Comparison of ENCODE assay signal across 8 mouse cellular contexts in the genomic region with DNA sequence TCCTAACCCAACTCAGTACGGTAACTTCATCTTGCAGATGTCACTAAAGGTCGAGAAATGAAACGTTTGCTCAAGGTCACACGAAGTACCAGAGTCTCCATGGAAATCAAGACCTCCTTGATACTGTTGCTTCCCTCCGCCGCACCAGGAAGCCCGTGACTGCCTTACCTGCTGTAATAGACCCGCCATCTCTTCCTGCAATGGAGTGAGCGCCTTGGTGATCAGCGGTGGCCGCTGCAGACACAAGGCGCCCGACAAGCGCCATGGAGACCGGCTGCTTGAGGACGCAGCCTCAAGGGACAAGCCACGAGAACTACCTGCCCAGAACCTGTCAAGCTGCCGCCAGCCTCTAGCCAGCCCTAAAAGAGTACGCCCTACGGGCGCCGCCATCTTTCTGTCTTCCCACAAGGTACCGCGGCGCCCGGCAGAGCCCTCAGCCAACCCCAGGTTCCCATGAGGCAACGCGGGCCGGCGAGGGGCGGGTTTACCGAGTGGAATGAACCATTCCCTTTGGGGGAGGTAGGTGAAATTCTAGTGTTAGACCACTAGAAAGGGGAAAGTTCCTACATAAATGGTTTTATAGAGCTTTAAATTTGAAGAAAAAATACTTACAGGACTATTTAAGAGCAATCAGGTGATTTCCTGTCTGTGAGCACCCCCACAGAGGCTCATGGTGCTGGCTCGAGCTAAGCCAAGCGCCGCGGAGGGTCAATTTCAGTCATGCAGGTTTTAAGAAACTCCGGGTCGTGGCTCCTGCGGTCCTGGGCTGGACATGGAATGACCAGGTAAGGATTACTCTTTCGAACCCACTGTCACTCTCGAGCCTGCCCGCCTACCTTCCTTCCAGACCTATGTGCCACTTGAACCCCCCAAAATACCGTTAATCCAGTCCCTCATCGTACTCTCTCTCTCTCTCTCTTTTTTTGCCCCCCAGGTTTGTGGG. TPM values are rescaled to one million over a fixed set of nuclear protein-coding genes. Genes with fewer than 3 reads are reported as not detected.
DNase-seq lines count a peak whose midpoint lies in the region; ATAC-seq lines count a peak whose summit lies in the region.

Gene Mrps11 (plus strand): TSS at position 481 of the 943 bp plus-strand sequence.
Gene Mrpl46 (minus strand): TSS at position 893 of the 943 bp plus-strand sequence.

- peaks cover 50% of the 10 kb centered on the region for H3K36me3 ChIP-seq in heart, embryonic 14.5 days (ENCODE audit: control insufficient read depth, insufficient read depth, low read length)
- H3K36me3 ChIP-seq in liver, embryonic 13.5 days: peaks cover 56% of the 10 kb centered on the region
- H3K36me3 ChIP-seq in stomach, embryonic 16.5 days (ENCODE audit: control insufficient read depth, insufficient read depth, low read length): no peaks in the 10 kb centered on the region; the same call in 1 of the 2 replicates

- peak within 1 kb of the TSS; percentile 95 for H3K9ac ChIP-seq in heart, embryonic 14.5 days (ENCODE audit: low read length)
- peak within 1 kb of the TSS; percentile 92 for H3K9ac ChIP-seq in liver, embryonic 13.5 days
- peak within 1 kb of the TSS; percentile 92 for H3K9ac ChIP-seq in stomach, embryonic 16.5 days (ENCODE audit: low read length)

- H3K27ac ChIP-seq in brown adipose tissue, adult 24 weeks (replicated peaks; ENCODE audit: low read depth, low read length): peak within 1 kb of the TSS; percentile 55
- peak within 1 kb of the TSS; percentile 23 to 45 for H3K27ac ChIP-seq in heart, embryonic 14.5 days (replicated peaks in 1 of 2; ENCODE audit: control insufficient read depth in 1 of 2, insufficient read depth in 1 of 2, low read depth in 2 of 2, low read length in 2 of 2)
- H3K27ac ChIP-seq in liver, embryonic 13.5 days: peak within 1 kb of the TSS; percentile 45
- H3K27ac ChIP-seq in stomach, embryonic 16.5 days (ENCODE audit: low read length): peak within 1 kb of the TSS; percentile 29; the same call in 1 of the 2 replicates

- H3K4me1 ChIP-seq in brown adipose tissue, adult 24 weeks (ENCODE audit: control insufficient read depth, insufficient read depth, insufficient read length, low read length): peaks cover 2% of the 10 kb centered on the region; the same call in 1 of the 2 replicates
- H3K4me1 ChIP-seq in heart, embryonic 14.5 days (ENCODE audit: control insufficient read depth in 2 of 2, insufficient read depth in 2 of 2, low read length in 2 of 2): peaks cover 0 to 16% of the 10 kb centered on the region in 2 experiments; a peak in 2 of 4 replicates
- H3K4me1 ChIP-seq in liver, embryonic 13.5 days (replicated peaks): peaks cover 38% of the 10 kb centered on the region
- H3K4me1 ChIP-seq in stomach, embryonic 16.5 days (ENCODE audit: control insufficient read depth, insufficient read depth, low read length): peaks cover 8% of the 10 kb centered on the region

- WGBS in heart, embryonic 14.5 days: under 1% methylated on average over 44 of the region's 44 CpGs
- WGBS in liver, embryonic 13.5 days (ENCODE audit: insufficient replicate concordance): under 1% methylated on average over 44 of the region's 44 CpGs
- under 1% methylated on average over 44 of the region's 44 CpGs for WGBS in stomach, embryonic 16.5 days

- peak within 1 kb of the TSS; percentile 96 for H3K4me3 ChIP-seq in brown adipose tissue, adult 24 weeks (ENCODE audit: insufficient read depth, low read depth, low read length)
- H3K4me3 ChIP-seq in heart, embryonic 14.5 days (ENCODE audit: control insufficient read depth in 1 of 2, insufficient read depth in 1 of 2, low read depth in 1 of 2, low read length in 2 of 2): peak within 1 kb of the TSS; percentile 94 to 96
- peak within 1 kb of the TSS; percentile 90 for H3K4me3 ChIP-seq in liver, embryonic 13.5 days (replicated peaks)
- H3K4me3 ChIP-seq in stomach, embryonic 16.5 days (replicated peaks; ENCODE audit: low read length): peak within 1 kb of the TSS; percentile 92

- H3K9me3 ChIP-seq in heart, embryonic 14.5 days (ENCODE audit: control insufficient read depth, low read length): no peaks in the 10 kb centered on the region
- no peaks in the 10 kb centered on the region for H3K9me3 ChIP-seq in liver, embryonic 13.5 days (replicated peaks)
- no peaks in the 10 kb centered on the region for H3K9me3 ChIP-seq in stomach, embryonic 16.5 days (replicated peaks; ENCODE audit: control insufficient read depth, low read length)

- H3K27me3 ChIP-seq in heart, embryonic 14.5 days (ENCODE audit: control insufficient read depth, insufficient read depth, low read length): no peaks in the 10 kb centered on the region
- no peaks in the 10 kb centered on the region for H3K27me3 ChIP-seq in liver, embryonic 13.5 days
- H3K27me3 ChIP-seq in stomach, embryonic 16.5 days (ENCODE audit: control insufficient read depth, insufficient read depth, low read length): no peaks in the 10 kb centered on the region

- peak; percentile 92 for ATAC-seq in heart, embryonic 14.5 days (ENCODE audit: insufficient number of reproducible peaks, insufficient read depth, low FRiP score, low read depth)
- peak; percentile 98 for ATAC-seq in liver, embryonic 13.5 days (ENCODE audit: low read depth)
- ATAC-seq in stomach, embryonic 16.5 days (ENCODE audit: insufficient read depth, low FRiP score): peak; percentile 97

- peak within 1 kb of the TSS; percentile 75 for H3K4me2 ChIP-seq in heart, embryonic 14.5 days (ENCODE audit: low read length)
- H3K4me2 ChIP-seq in liver, embryonic 13.5 days: peak within 1 kb of the TSS; percentile 87
- H3K4me2 ChIP-seq in stomach, embryonic 16.5 days (ENCODE audit: low read depth, low read length): peak within 1 kb of the TSS; percentile 80

- peak; percentile 92 for DNase-seq in CD4-positive, CD25-positive, alpha-beta regulatory T cell, adult 2 months (ENCODE audit: low read depth, low spot score)
- DNase-seq in fibroblast of lung, adult 2 months (ENCODE audit: low read depth): peak; percentile 77
- peak; percentile 91 for DNase-seq in kidney, postnatal 14 days
- DNase-seq in liver, embryonic 13.5 days: peak; percentile 83
- DNase-seq in neural tube, embryonic 10.5 days (ENCODE audit: extremely low spot score, low spot score): peak; percentile 84

RNA-seq across cellular contexts. Expression of gene Mrps11, which starts in this region (rescaled TPM):
- 62.5 and 68.0 TPM in 2 replicates for polyA plus RNA-seq in brown adipose tissue, adult 24 weeks (2012; ENCODE audit: insufficient read depth, insufficient read length, missing spikeins)
- polyA plus RNA-seq in heart, embryonic 14.5 days (2014; fragmentation: Nextera tagmentation; extraction: Ambion mirVana): 52.9 and 60.2 TPM in 2 replicates
- polyA plus RNA-seq in liver, embryonic 13.5 days (2015; fragmentation: Nextera tagmentation; extraction: Ambion mirVana): 54.2 and 57.5 TPM in 2 replicates
- polyA plus RNA-seq in stomach, embryonic 16.5 days (2015; fragmentation: Nextera tagmentation; extraction: Ambion mirVana): 64.0 and 65.6 TPM in 2 replicates

RNA-seq across cellular contexts. Expression of gene Mrpl46, which starts in this region (rescaled TPM):
- polyA plus RNA-seq in brown adipose tissue, adult 24 weeks (2012; ENCODE audit: insufficient read depth, insufficient read length, missing spikeins): 56.4 and 61.8 TPM in 2 replicates
- 58.8 and 59.1 TPM in 2 replicates for polyA plus RNA-seq in heart, embryonic 14.5 days (2014; fragmentation: Nextera tagmentation; extraction: Ambion mirVana)
- polyA plus RNA-seq in liver, embryonic 13.5 days (2015; fragmentation: Nextera tagmentation; extraction: Ambion mirVana): 62.5 and 63.4 TPM in 2 replicates
- polyA plus RNA-seq in stomach, embryonic 16.5 days (2015; fragmentation: Nextera tagmentation; extraction: Ambion mirVana): 54.7 and 63.2 TPM in 2 replicates

Comparison
In these comparisons a context has a peak if more than half of its experiments do, and no peak if none do; other contexts are left out.
1. Peak in every context shown above with its lines: DNase-seq, ATAC-seq, H3K4me3 ChIP-seq and H3K27ac ChIP-seq.